Mouse (Mus musculus): ENCODE results near the gene Usp17lc. TPM values are rescaled to one million over a fixed set of nuclear protein-coding genes. Genes with fewer than 3 reads are reported as not detected.

Gene Usp17lc
- polyA plus RNA-seq, 1 experiment from 2014 or later = not detected

Small RNA genes lying within 50 kb of the gene (microRNA-seq; reads per million reads assigned to microRNA genes)
- gene Gm25774 = not detected

Other genes with a start within 250 kb of the Usp17lc start
- gene Olfr591, start 236.7 kb upstream of the Usp17lc start, polyA plus RNA-seq (2014; fragmentation: Nextera tagmentation; extraction: Ambion mirVana) = not detected in 2 replicates
- gene Olfr592, start 230.3 kb upstream of the Usp17lc start, polyA plus RNA-seq (2014; fragmentation: Nextera tagmentation; extraction: Ambion mirVana) = not detected in 2 replicates
- gene Olfr593, start 203.2 kb upstream of the Usp17lc start, polyA plus RNA-seq (2014; fragmentation: Nextera tagmentation; extraction: Ambion mirVana) = not detected in 2 replicates
- gene Olfr594, start 198.1 kb upstream of the Usp17lc start, polyA plus RNA-seq (2014; fragmentation: Nextera tagmentation; extraction: Ambion mirVana) = not detected in 2 replicates
- not detected in 2 replicates for gene Usp17ld, start 162.6 kb upstream of the Usp17lc start, polyA plus RNA-seq (2014; fragmentation: Nextera tagmentation; extraction: Ambion mirVana)
- gene Olfr596, start 109.4 kb upstream of the Usp17lc start, polyA plus RNA-seq (2014; fragmentation: Nextera tagmentation; extraction: Ambion mirVana) = not detected in 2 replicates
- not detected in 2 replicates for gene Olfr597, start 98.8 kb upstream of the Usp17lc start, polyA plus RNA-seq (2014; fragmentation: Nextera tagmentation; extraction: Ambion mirVana)
- not detected in 2 replicates for gene Olfr598, start 91.5 kb upstream of the Usp17lc start, polyA plus RNA-seq (2014; fragmentation: Nextera tagmentation; extraction: Ambion mirVana)
- not detected in 2 replicates for gene Olfr599, start 79.2 kb upstream of the Usp17lc start, polyA plus RNA-seq (2014; fragmentation: Nextera tagmentation; extraction: Ambion mirVana)
- not detected in 2 replicates for gene Olfr600, start 65.4 kb upstream of the Usp17lc start, polyA plus RNA-seq (2014; fragmentation: Nextera tagmentation; extraction: Ambion mirVana)
- not detected in 2 replicates for gene Olfr601, start 52.4 kb upstream of the Usp17lc start, polyA plus RNA-seq (2014; fragmentation: Nextera tagmentation; extraction: Ambion mirVana)
- not detected in 2 replicates for gene Olfr603, start 28.9 kb upstream of the Usp17lc start, polyA plus RNA-seq (2014; fragmentation: Nextera tagmentation; extraction: Ambion mirVana)
- gene Olfr605, start 30.4 kb downstream of the Usp17lc start, polyA plus RNA-seq (2014; fragmentation: Nextera tagmentation; extraction: Ambion mirVana) = not detected in 2 replicates
- gene Olfr606, start 34.0 kb downstream of the Usp17lc start, polyA plus RNA-seq (2014; fragmentation: Nextera tagmentation; extraction: Ambion mirVana) = not detected in 2 replicates
- gene Olfr607, start 49.1 kb downstream of the Usp17lc start, polyA plus RNA-seq (2014; fragmentation: Nextera tagmentation; extraction: Ambion mirVana) = not detected in 2 replicates
- gene Olfr608, start 54.8 kb downstream of the Usp17lc start, polyA plus RNA-seq (2014; fragmentation: Nextera tagmentation; extraction: Ambion mirVana) = not detected in 2 replicates
- gene Olfr609, start 83.0 kb downstream of the Usp17lc start, polyA plus RNA-seq (2014; fragmentation: Nextera tagmentation; extraction: Ambion mirVana) = not detected in 2 replicates
- not detected in 2 replicates for gene Olfr610, start 97.0 kb downstream of the Usp17lc start, polyA plus RNA-seq (2014; fragmentation: Nextera tagmentation; extraction: Ambion mirVana)
- not detected in 2 replicates for gene Olfr611, start 105.8 kb downstream of the Usp17lc start, polyA plus RNA-seq (2014; fragmentation: Nextera tagmentation; extraction: Ambion mirVana)
- gene Olfr612, start 127.6 kb downstream of the Usp17lc start, polyA plus RNA-seq (2014; fragmentation: Nextera tagmentation; extraction: Ambion mirVana) = not detected in 2 replicates
- not detected in 2 replicates for gene Olfr613, start 133.0 kb downstream of the Usp17lc start, polyA plus RNA-seq (2014; fragmentation: Nextera tagmentation; extraction: Ambion mirVana)
- not detected in 2 replicates for gene Olfr615, start 141.0 kb downstream of the Usp17lc start, polyA plus RNA-seq (2014; fragmentation: Nextera tagmentation; extraction: Ambion mirVana)
- gene Olfr616, start 154.1 kb downstream of the Usp17lc start, polyA plus RNA-seq (2014; fragmentation: Nextera tagmentation; extraction: Ambion mirVana) = not detected in 2 replicates
- gene Olfr617, start 158.0 kb downstream of the Usp17lc start, polyA plus RNA-seq (2014; fragmentation: Nextera tagmentation; extraction: Ambion mirVana) = not detected in 2 replicates
- gene Olfr618, start 175.0 kb downstream of the Usp17lc start, polyA plus RNA-seq (2014; fragmentation: Nextera tagmentation; extraction: Ambion mirVana) = not detected in 2 replicates
- gene Olfr619, start 185.5 kb downstream of the Usp17lc start, polyA plus RNA-seq (2014; fragmentation: Nextera tagmentation; extraction: Ambion mirVana) = not detected in 2 replicates
- gene Olfr620, start 197.5 kb downstream of the Usp17lc start, polyA plus RNA-seq (2014; fragmentation: Nextera tagmentation; extraction: Ambion mirVana) = not detected in 2 replicates
- not detected in 2 replicates for gene Olfr622, start 227.6 kb downstream of the Usp17lc start, polyA plus RNA-seq (2014; fragmentation: Nextera tagmentation; extraction: Ambion mirVana)
- not detected in 2 replicates for gene Olfr623, start 248.6 kb downstream of the Usp17lc start, polyA plus RNA-seq (2014; fragmentation: Nextera tagmentation; extraction: Ambion mirVana)